Mouse (Mus musculus) brain, adult 2 months (tissue): Measurements from ENCODE around the gene Tent4a.

Source experiments
- DNase-seq: peaks from one replicate; pipeline ENCODE4 v3.0.0; 2011; ENCODE audit warnings: low read depth, low spot score

Tent4a gene

DNA sequence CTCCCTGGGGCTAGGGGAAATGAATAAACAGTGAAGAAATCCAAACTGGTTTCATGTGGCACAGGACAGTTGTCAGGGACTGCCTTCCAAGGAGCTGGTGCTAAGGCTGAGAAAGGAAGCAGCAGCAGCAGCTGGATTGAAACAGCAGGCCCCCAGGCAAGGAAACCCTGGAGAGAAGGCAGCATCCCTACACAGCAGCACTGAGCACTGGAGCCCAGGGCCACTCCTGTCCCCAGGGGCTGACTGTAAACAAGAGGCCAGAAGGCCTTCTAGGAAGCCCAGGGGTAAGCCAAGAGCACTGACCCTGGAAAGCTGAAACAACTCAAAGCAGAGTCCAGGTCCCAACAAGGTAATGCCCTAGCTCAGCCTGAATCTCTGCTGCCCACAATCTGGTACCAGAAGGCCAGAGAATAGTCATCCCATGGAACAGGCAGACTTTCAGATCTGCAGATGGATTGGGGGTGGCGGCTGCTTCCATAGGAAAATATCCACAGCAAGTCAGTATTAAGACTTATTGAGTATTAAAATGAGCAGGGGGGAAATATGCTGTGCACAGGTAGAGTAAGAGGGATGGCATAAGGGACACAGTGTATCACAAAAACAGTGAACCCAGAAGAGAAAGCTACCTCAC is 12.1 kb downstream of the Tent4a start:
- peak; percentile 66 for DNase-seq

DNA sequence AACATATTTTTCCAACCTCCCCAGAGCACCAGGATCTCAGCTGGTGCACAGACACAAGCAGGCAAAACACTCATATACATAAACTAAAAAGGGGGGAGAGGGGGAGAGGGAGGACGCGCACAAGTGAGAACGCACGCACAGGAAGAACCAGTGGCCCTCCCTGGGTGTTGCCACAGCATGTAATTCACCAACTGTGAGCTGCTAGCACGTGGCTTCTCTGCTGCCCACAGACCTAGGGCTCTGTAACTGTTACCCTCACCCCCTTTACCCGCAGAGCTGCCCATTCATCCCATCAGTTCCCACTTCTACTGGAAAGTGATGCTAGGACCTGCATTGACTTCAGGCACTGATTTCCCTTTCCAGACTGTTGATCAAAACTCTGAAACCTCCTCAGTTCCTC is 15.3 kb downstream of the Tent4a start:
- no peak for DNase-seq

DNA sequence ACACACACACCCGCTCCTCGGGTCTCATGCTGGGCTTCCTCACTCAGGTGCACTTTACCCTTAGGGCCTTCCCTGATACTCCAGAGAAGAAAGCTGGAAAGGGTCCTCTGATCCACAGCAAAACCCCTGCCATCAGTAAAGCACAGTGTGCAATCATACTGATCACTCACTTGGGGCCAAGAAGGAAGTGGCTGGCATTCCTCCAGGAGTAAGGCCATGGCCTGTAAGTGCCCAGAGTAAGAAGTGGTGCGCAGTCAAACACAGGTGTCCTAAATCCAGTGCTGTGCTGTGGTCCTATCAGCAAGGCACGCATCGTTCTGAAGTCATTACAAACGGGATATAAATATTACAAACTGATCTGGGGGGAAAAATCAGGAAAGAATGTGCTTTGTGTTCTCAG is 17.0 kb downstream of the Tent4a start:
- no peak for DNase-seq

DNA sequence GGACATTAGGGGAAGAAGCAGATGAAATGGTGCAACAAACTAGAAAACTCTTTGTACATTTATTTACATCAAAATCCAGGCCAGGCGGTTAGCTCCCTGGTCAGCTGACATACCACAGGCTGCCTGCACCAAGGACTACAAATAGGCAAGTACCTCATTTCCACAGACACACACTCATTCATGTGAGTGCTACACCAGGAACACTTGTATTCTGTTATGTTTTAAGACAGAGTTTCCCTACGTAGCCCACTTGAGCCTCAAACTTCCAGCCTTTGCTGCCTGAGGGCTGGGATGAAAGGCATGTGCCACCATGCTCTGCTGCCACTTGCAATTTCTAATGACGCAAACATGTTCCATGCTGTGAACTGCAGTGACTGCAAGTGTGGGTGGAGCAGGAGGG is 19.3 kb downstream of the Tent4a start:
- no peak for DNase-seq

DNA sequence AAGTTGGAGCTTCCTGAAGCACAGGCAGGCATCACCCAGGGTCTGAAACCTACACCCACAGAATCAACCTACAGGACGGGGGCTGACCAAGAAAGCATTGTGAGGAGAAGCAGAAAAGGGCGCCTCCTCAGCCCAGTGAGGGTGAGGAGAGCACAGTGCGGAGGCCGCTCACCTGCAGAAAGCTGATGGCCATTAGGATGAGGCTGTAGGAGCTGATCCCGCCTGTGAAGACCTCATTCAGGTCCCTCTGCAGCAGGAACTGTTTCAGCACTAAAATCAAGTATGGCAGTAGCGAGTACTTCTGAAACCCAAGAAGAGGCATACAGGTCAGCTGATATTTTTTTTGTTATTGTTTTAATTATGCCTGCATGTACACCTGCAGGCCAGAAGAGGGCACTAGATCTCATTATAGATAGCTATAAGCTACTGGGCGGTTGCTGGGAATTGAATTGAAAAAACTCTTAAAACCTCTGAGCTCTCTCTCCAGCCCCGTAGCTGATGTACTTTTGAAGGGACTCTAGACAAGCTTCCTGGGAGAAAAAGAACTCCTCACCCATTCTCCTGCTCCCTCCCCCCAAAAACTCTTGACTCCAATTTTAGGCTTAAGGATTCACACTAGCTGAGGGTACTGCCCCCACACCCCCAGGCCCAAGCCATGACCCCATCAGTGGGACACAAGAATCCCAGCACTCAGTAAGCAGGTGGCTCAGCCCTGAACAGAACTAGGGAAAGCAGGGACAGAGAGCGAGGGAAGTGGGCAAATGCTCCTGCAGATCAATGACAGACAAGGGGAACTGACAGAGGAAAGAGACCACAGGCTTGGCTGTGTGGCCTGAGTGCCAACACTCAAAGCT is 24.8 kb downstream of the Tent4a start:
- DNase-seq, result peak; percentile 74

DNA sequence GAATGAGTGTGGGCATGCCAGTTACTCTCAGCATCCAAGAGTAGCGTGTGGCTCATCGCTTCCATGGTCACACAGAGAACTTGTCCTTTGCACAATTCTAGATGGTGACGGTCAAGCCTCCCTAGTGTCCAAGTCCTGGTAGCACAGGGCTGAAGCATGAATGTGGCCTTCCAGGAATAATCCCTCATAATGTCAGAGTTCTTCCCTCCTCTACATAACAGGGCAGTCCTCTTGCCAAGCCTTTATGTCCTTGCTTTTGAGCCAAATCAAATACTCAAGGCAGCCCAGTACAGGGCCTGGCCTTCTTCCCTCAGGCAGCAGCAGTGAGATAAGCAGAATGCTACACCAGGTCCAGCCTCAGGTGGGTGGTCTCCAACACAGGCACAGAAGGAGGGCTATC is 26.8 kb downstream of the Tent4a start:
- no peak for DNase-seq

DNA sequence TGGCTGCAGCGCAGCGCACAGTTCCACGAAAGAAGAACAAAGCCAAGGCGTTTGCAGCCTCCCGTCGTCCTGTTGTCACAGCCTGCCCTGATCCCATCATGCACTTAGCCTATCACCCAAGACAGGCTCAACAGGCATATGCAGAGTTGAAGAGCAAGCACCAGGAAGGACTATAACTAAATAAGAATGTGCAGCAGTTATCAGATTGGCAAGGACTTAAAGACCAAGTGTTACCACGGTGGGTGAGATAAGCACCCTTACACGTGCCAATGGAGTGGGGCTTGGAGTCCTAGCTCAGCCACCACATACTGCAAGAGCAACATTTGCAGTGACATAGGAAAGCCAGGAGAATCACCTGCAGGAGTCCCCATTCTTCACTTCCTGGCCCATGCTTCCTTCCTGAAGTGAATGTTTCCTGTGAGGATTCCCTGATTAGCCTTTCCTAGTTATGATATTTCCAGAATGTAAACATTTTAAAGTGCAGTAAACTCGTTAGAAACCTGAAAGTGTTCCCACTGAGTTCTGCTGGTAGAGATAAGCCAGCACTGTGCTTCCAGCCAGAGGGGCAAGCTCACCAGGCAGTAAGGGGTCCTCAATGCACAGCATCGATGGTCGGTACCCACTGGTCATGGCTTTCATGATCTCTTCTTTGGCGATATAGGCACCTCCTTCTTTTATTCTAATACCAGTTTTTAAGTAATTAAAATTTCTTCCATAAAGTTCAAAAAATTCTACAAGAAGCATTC is 27.9 kb downstream of the Tent4a start:
- DNase-seq, result no peak

DNA sequence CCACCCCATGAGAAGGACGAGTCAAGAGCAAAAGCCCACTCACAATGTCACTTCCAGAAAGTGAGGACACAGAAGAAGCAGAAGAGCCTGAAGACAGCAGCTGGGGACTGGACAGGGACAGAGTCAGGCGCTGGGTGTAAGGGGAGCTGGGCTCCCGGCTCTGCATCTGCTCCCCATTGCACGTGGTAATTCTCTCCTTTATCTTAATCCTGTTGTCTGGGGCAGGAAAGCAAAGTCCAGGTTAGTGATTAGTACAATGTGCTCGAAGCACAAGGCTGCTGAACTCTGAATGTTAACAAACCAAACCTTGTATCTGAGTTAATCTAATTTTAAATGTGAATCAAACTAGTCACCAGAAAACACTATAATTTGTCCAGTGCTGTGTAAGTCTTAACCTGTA is 31.6 kb downstream of the Tent4a start:
- no peak for DNase-seq

DNA sequence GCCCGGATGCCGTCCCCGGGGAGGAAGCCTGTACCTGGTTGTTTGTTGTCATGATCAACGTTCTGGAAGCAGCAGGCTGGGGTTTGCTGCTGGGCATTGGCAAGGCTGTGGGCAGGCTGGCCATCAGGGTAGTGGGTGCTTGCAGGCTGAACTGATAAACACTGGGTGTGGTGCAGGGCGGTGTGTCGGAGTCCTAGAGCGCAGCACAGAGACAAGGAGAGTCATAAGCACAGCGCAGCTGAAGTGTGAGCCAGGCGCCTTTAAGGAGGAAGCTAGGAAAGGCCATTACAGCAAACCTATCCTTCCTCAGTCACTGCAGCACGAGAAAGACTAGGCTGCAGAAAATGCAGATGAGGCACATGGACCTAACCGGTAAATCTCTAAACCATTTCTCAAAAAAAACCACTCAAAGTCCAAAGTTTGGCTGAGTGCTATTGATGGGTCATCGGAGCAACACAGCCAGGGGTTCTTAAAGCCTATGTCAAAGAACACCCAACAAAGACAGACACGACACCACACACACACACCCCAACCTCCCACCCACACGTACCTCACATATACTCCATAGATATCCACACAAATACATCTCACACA is 32.2 kb downstream of the Tent4a start:
- no peak for DNase-seq

DNA sequence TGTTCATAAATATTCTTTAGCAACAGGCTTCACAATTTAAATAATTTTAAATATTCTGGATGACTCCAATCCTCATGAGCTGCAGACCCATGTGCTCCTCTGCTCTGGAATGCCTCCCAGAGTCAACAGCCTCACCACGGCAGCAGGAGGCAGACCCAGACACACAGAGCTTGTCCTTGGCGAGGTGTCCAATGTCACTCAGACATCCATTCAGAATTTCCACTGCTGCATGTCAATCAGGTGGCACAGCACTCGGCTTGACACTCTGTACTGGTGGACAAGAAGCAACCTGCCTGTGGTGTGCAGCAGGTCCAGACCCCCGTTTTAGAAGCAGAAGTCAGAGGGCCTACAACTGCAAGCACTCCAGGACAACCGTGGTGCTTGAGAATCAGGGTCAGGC is 36.1 kb downstream of the Tent4a start:
- DNase-seq, result no peak

DNA sequence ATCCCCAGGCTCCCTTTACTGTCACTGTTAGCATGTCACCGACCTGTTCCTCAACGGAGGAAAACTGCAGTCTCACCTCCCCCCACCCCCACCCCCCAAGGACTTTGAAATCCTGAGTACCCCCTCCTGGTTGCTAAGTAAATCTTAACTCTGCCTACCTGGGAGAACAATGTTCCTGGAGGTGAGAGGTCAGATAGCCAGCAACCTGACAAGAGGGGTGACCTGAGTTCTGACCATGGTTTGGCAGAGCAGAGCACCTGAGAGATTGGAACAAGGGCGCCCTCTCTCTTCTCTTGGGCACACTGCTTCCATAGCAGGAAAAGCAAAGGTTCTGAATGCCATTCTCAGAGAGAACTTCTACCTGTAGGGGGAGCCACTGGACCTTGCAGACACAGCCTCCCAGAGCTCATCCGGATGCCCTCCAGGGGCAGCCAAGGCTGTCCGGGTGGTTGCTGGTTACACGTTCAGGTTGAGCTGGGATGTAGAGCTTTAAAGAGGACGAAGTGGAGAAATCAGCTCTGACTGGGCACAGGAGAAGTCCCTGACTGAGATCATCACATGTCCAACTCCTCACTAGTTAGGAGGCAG is 41.4 kb downstream of the Tent4a start:
- DNase-seq, result peak; percentile 87

DNA sequence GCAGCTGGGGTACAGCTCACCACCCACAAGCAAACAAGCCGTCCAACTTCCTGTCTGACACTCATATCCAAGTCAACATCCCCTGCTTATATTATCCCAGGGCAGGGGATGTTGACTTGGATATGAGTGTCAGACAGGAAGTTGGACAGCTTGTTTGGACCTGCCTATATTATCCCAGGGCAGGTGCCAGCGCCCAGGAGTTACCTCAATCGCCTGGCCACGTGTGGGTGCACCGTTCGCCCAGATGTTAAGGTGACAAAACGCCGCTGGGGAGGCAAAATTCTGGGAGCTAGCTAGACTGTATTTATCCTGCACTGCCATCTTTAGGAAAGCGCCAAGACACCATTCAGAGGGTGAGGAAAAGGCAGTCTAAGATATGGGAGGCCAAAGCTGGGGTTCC is 44.6 kb downstream of the Tent4a start:
- no peak for DNase-seq

DNA sequence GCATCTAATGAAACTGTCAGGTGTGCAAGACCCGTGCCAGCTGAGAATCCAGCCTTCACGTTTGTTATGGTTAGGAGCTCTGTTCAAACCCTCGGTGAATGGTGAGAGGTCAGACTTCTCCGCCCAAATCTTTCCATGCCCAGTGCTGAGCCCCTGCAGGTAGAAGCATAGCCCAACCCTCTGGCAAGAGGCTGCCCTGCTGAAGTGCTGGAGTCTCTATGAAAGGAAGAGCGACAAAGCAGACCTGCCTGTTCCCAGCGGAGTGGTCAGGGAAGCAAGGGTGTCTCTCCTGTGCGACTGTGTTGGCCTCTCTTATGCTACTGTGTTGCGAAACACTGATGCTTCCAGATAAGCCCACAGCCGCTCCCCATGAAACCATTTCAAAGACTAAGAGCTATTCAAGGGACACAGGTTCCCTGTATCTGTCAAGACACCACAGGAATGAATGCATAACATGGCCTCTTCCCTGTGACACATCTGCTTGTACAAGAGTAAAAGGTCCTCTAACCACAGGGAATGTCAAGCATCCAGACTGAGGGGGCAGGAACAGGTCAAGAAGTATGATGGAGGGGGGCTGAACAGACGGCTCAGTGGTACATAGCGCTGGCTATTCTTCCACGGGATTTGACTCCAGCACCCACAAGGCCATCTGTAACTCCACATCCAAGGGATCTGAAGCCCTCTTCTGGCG is 45.7 kb downstream of the Tent4a start:
- DNase-seq, result no peak

DNA sequence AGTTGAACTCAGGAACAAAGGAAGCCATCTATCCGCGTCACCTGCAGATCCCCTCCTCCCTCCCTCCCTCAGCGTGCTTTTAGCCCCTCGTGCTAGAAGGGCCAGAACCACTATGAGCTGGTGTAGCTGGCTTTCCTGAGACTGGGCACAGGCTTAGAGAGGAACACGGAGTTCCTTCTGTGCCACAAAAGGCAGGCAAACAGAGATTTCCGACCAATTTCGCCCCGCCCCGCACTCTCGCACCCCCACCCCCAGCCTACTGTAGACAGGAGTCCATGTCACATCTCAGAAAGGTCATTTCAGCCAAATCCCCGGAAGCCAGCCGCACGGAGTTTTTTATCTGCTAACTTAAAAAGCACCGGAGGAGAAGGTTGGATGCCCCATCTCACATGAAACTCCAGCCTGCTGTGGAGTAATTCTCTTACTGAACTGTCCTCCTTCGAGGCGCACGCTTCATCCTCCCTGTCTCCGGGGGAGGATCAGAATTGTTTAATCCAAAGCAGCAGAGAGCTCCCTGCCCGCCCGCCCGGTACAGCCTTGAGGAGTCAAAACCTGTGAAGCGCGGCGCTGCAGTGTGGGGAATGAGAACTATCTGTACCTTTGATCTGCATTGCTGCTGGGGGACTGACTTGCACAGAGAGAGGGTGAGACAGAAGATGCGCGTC is 46.7 kb downstream of the Tent4a start:
- peak; percentile 78 for DNase-seq

DNA sequence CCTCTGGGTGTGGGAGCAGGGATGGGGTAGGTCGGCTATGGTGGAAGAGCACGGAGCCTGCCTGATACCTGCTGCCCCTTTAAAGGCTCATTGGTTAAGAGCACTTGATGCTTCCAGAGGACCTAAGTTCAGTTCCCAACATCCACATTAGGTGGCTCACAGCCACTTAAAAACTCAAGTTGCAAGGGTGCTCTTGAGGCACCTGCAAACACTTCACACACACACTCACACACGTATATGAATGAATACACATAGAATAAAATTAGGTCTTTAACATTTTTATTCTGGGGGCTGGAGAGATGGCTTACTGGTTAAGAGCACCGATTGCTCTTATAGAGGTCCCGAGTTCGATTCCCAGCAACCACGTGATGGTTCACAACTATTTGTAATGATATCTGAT is 47.3 kb downstream of the Tent4a start:
- DNase-seq, result no peak

DNA sequence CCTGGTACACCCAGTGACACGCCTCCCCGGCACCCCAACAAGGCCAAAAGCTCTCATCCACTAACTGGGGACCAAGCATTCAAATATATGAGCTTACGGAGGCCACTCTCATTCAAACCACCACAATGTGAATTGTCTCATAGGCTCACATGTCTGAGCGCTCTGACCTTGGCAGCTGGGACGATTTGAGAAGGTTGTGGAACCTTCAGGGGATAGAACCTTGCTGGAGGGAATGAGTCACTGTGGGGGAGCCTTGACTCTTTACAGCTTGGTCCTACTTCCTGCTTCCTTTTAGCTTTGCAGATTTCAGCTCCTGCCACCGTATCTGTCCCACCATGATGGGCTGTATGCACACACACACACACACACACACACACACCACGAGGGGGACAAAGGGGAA is 48.6 kb downstream of the Tent4a start:
- DNase-seq, result no peak

DNA sequence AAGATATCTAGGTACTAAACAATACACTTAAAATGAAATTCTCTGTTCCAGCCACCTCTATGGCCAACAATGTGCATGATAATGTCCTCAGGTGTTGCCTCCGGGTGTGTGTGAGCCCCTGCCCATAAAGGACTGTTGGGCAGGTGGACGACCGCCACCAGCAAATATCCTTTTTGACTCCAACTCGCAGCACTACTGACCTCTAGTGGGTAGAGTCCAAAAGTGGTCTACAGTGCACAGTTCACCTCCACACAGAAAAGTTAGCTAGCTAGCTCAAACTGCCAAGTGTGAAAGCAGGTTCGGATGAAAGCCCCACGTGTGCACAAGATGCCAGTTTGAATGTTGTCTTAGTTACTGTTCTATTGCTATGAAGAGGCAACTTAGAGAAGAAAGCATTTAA is 49.1 kb downstream of the Tent4a start:
- DNase-seq, result peak; percentile 65

DNA sequence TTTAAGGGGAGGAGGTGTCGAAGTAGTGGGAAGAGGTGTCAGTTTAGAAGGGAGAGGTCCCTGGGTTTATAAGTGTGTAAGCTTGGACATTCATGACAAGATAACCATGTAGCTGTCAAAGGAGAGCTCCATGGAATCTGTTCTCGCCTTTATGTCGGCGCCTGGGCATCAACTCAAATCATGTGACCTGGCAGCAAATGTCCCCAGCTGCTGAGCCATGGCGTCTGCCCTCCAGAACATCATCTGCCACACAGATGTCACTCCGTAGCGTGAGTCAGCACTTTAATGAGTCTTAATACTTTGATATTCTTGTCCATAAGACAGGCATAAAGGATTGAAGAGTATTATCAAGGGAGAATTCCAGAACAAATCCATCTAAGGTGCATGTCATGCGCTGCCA is 51.7 kb downstream of the Tent4a start:
- DNase-seq, result peak; percentile 71

DNA sequence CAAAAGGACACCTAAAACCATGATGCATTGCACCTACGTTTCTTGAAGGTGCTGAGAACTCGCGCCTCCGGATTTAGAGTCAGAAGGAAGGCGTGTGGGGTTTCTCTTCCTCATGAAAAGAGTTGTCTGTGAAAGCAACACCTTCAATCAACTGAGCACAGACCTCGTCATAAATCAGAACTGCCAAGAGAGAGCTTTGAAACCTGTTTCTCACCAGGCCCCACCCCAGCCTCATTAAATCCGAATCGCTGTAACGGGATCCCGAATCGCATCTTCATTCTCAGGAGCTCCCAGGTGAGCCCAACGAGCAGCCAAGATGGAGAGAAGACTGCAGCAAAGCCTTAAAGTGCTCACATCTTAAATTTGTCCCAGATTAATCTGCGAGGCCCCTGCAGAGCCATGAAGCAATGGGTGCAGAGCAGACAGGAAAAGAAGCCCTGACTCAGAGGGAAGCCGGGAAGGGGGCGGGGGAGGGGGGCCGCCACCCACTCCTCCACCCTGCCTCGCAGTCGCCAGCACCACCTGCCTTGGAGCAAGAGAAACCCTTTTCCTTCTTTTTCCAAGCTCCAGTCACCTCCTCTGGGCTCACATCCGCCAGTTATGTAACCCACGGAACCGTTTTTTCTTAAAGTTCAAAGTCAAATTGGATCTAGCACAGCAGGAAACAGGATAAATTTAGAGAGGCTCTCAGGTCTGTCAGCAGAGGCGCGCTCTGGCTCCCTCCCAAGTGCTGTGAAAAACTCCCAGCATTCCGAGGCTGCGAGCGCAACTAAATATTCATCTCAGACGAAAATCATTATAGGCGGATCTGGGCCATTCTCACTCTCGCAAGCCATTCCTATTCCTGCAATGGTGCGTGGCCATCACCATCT is 52.5 kb downstream of the Tent4a start:
- peak; percentile 97 for DNase-seq

DNA sequence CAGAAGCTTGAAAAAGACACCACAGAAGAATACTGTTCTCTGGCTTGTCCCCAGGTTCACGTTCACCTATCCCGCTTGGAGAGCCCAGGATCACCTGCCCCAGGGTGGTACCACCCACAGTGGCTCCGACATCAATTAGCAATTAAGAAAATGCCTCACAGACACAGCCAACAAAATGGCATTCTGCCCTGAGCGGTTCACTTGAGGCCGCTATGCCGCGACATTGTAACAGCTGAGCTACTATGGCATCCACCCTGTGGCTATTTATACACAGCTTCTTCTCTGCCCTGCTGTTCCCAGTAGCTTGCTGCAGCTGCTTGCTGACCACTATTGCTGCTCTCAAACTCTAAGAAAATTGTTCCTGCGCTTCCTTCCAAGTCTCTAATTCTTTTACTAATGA is 53.4 kb downstream of the Tent4a start:
- peak; percentile 68 for DNase-seq
